Mouse (Mus musculus) stomach, postnatal 0 days (tissue): ENCODE measurements around the gene Gm3409. TPM values are rescaled to one million over a fixed set of nuclear protein-coding genes. Genes with fewer than 3 reads are reported as not detected.
"Not testable (repeated sequence)": the region's sequence is repeated elsewhere in the genome, so short reads cannot be mapped to it uniquely, and the experiment has no call there.

Experiments
- ATAC-seq: fragments of 200-750 bp; cut with Nextera tagmentation; 2 replicates; pipeline ENCODE4 v1.8.0; 2017; ENCODE audit not compliant: low FRiP score, low TSS enrichment
- DNase-seq: peaks from one replicate; pipeline ENCODE4 v3.0.0-alpha.2; 2016; ENCODE audit warnings: low spot score
- H3K27ac ChIP-seq: fragments of 300-500 bp; sonication (generic); replicated peaks from 2 replicates; pipeline ENCODE4 v1.5.1; 2014; ENCODE audit warnings: mild to moderate bottlenecking, control low read depth
- H3K27me3 ChIP-seq: fragments of 300-500 bp; sonication (generic); 2 replicates; pipeline ENCODE4 v1.6.1; 2014; ENCODE audit warnings: low read length; ENCODE audit not compliant: control insufficient read depth, insufficient read depth
- H3K36me3 ChIP-seq: fragments of 300-500 bp; sonication (generic); 2 replicates; pipeline ENCODE4 v1.6.1; 2014; ENCODE audit warnings: low read length, mixed read lengths; ENCODE audit not compliant: control insufficient read depth, insufficient read depth
- H3K4me1 ChIP-seq: fragments of 300-500 bp; sonication (generic); replicated peaks from 2 replicates; pipeline ENCODE4 v1.6.1; 2014; ENCODE audit warnings: antibody characterized with exemption; ENCODE audit not compliant: control insufficient read depth, insufficient read depth
- H3K4me2 ChIP-seq: fragments of 300-500 bp; sonication (generic); replicated peaks from 2 replicates; pipeline ENCODE4 v1.6.1; 2014; ENCODE audit warnings: low read depth, mild to moderate bottlenecking, control low read depth, moderate library complexity
- H3K4me3 ChIP-seq: fragments of 300-500 bp; sonication (generic); 2 replicates; pipeline ENCODE4 v1.5.1; 2014; ENCODE audit warnings: low read depth, low read length, control low read depth
- H3K9ac ChIP-seq: fragments of 300-500 bp; sonication (generic); 2 replicates; pipeline ENCODE4 v1.6.1; 2014; ENCODE audit warnings: mild to moderate bottlenecking, low read length, control low read depth, mixed read lengths
- H3K9me3 ChIP-seq: fragments of 300-500 bp; sonication (generic); 2 replicates; pipeline ENCODE4 v1.6.1; 2016; ENCODE audit warnings: low read length; ENCODE audit not compliant: control insufficient read depth
- CTCF ChIP-seq: IDR thresholded peaks from 2 replicates; pipeline ENCODE4 v1.5.1; 2016; ENCODE audit warnings: antibody characterized with exemption, low read depth, mild to moderate bottlenecking, moderate library complexity
- WGBS: fragments of 180-500 bp; shearing (Covaris S2); extraction: QIAGEN DNeasy Blood & Tissue Kit; methylation state at CpG from one replicate; pipeline ENCODE4 v1.1.7; 2014; 5-methylcytosine and 5-hydroxymethylcytosine counted together
- polyA plus RNA-seq: library from polyadenylated mRNA; unstranded; fragments of >200 nt; fragmentation: Nextera tagmentation; extraction: Ambion mirVana; gene quantifications from 2 replicates; pipeline ENCODE4 v1.2.1, GENCODE M21; 2015

Gm3409 gene
- polyA plus RNA-seq, result not detected in 2 replicates

DNA sequence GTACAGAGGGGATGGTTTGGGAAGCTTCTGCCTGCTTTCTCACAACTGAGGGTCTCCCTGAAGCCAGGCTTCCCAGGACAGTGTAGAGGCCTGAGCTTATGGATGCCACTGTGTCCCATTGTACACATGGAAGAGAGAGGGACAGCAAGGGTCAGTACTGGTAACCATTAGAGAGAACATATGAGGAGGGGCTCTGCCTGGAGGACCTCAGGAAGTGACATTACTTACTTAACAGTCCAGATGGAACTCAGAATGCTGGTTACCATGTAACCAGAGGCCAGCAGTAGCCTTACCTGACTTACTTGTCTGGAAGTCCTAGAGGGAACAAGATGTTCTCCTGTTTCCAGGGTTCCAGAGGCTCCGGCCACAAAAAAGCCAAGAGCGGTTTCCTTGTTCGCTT, at the start of gene Gm3409:
TSS of gene Gm3409 (plus strand) at position 301 of the 400 bp plus-strand sequence.
- not testable (repeated sequence) for H3K27ac ChIP-seq, DNase-seq, ATAC-seq, H3K4me1 ChIP-seq, H3K4me3 ChIP-seq, H3K27me3 ChIP-seq, H3K9me3 ChIP-seq, H3K9ac ChIP-seq, H3K36me3 ChIP-seq, H3K4me2 ChIP-seq
- 88% methylated on average over 2 of the region's 3 CpGs for WGBS

GRCm38 (mm10) chr5:146488959-146489358, 48.5 kb upstream of the Gm3409 start:
- not testable (repeated sequence) for H3K36me3 ChIP-seq, H3K4me3 ChIP-seq, H3K27ac ChIP-seq, H3K9me3 ChIP-seq, H3K4me1 ChIP-seq, H3K9ac ChIP-seq, H3K27me3 ChIP-seq, DNase-seq, ATAC-seq, H3K4me2 ChIP-seq
- peak; percentile 57 for TF ChIP-seq CTCF
- 10% methylated on average over 3 of the region's 4 CpGs for WGBS

DNA sequence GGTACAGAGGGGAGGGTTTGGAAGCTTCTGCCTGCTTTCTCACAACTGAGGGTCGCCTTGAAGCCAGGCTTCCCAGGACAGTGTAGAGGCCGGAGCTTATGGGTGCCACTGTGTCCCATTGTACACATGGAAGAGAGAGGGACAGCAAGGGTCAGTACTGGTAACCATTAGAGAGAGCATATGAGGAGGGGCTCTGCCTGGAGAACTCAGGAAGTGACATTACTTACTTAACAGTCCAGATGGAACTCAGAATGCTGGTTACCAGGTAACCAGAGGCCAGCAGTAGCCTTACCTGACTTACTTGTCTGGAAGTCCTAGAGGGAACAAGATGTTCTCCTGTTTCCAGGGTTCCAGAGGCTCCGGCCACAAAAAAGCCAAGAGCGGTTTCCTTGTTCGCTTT, 46.4 kb upstream of the Gm3409 start, which contains the start of gene Gm6370:
TSS of gene Gm6370 (plus strand) at position 301 of the 400 bp plus-strand sequence.
- no CpG with 5 or more reads among the region's 5 CpGs for WGBS

GRCm38 (mm10) chr5:146502099-146502498, 35.3 kb upstream of the Gm3409 start, which contains the start of gene 4930449I24Rik:
TSS of gene 4930449I24Rik (plus strand) at chr5:146502399.
- H3K4me1 ChIP-seq, ATAC-seq, H3K36me3 ChIP-seq, H3K27me3 ChIP-seq, H3K9me3 ChIP-seq, H3K4me2 ChIP-seq, H3K27ac ChIP-seq, H3K9ac ChIP-seq, H3K4me3 ChIP-seq, DNase-seq: not testable (repeated sequence)
- WGBS, result no CpG with 5 or more reads among the region's 5 CpGs

More for the DNA sequence above, 46.4 kb upstream of the Gm3409 start, which contains the start of gene Gm6370:
- not testable (repeated sequence) for H3K4me1 ChIP-seq, H3K4me2 ChIP-seq, H3K4me3 ChIP-seq, ATAC-seq, H3K36me3 ChIP-seq, DNase-seq, H3K27ac ChIP-seq, H3K9me3 ChIP-seq, H3K9ac ChIP-seq, H3K27me3 ChIP-seq

- H3K4me3 ChIP-seq, ATAC-seq, H3K9ac ChIP-seq, H3K27me3 ChIP-seq, H3K4me1 ChIP-seq, DNase-seq, H3K4me2 ChIP-seq, H3K36me3 ChIP-seq, H3K27ac ChIP-seq, H3K9me3 ChIP-seq: not testable (repeated sequence)
- no CpG with 5 or more reads among the region's 5 CpGs for WGBS
Measured at GRCm38 (mm10) chr5:146513823-146514222, 23.6 kb upstream of the Gm3409 start, which contains the start of gene Gm3402. TSS of gene Gm3402 (plus strand) at chr5:146514123.

- not testable (repeated sequence) for H3K9ac ChIP-seq, ATAC-seq, H3K27me3 ChIP-seq, H3K4me2 ChIP-seq, DNase-seq, H3K36me3 ChIP-seq, H3K4me3 ChIP-seq, H3K27ac ChIP-seq, H3K4me1 ChIP-seq, H3K9me3 ChIP-seq
- WGBS, result 100% methylated on average over 2 of the region's 3 CpGs
Measured at GRCm38 (mm10) chr5:146525501-146525900, 11.9 kb upstream of the Gm3409 start, which contains the start of gene Gm3404. TSS of gene Gm3404 (plus strand) at chr5:146525801.

DNA sequence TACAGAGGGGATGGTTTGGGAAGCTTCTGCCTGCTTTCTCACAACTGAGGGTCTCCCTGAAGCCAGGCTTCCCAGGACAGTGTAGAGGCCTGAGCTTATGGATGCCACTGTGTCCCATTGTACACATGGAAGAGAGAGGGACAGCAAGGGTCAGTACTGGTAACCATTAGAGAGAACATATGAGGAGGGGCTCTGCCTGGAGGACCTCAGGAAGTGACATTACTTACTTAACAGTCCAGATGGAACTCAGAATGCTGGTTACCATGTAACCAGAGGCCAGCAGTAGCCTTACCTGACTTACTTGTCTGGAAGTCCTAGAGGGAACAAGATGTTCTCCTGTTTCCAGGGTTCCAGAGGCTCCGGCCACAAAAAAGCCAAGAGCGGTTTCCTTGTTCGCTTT, 18.4 kb downstream of the Gm3409 start, which contains the start of gene Gm3415:
TSS of gene Gm3415 (plus strand) at position 301 of the 400 bp plus-strand sequence.
- H3K36me3 ChIP-seq, ATAC-seq, H3K4me2 ChIP-seq, H3K27me3 ChIP-seq, H3K4me1 ChIP-seq, H3K27ac ChIP-seq, H3K9ac ChIP-seq, DNase-seq, H3K9me3 ChIP-seq, H3K4me3 ChIP-seq: not testable (repeated sequence)
- WGBS, result no CpG with 5 or more reads among the region's 3 CpGs
